Mouse (Mus musculus): ENCODE results near the gene Usp29.

The Usp29 gene

GRCm38 (mm10) chr7:6730241-6730640, at the start of gene Usp29, which contains the start of gene Peg3:
Gene Usp29 (plus strand): TSS chr7:6730578.
Gene Peg3 (minus strand): TSS chr7:6730431.
- DNase-seq, result peak; percentile 87

DNA sequence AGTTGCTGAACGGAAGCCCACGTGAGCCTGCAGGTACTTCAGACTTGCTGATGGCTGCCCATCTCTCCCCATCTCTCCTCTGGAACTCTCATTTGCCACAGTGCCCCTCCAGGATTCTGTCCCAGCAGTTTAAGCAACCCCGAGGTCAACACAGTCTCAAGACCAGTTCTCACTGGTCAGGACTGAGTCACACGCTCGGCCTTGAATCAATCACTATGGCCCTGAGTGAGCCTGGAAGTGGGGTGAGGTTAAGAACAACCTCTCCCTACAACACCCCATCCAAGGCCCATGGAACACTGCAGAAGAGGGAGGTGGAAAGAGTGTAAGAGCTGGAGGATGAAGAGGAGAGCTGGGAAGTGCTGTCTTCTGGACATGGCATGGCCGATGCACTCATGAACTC, 44.9 kb upstream of the Usp29 start:
- no peak for DNase-seq

DNA sequence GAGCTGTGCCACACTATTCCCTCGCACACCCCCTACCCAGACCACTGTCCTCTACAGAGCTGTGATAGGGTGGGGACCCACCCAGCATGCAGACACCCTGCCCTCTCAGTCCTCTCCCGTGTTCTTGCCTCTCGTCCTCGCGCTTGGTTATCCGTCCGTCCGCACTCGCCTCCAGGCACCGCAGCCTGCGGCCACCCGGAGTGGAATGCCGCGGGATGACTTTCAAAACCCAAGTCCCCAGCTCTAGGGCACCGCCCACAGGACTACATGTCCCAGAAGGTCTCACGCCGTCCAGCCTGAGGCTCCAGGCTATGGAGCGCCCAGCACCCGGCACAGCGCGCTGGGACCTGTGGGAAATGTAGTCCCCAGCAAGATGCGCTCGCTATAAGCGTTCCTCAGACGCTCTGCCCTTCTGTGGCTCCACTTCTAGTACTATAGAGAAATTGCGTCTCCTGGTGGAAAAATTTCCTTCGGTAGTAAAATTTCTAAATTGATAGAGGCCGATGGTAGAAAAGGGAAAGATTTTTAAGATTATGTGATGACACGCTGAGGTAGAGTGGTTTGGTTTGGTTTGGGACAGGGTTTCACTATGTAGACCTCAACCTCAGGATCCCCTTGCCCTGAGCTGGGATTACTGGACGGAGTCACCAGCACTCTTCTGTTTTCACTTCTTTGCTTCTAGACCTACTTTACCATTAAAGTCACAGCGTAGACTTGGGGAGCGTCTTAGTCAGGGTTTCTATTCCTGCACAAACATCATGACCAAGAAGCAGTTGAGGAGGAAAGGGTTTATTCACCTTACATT, 33.9 kb upstream of the Usp29 start, which contains the start of gene Zim1:
Zim1 (minus strand) TSS at position 210 of the 805 bp plus-strand sequence.
- peak; percentile 91 for DNase-seq

GRCm38 (mm10) chr7:6699230-6699629, 31.1 kb upstream of the Usp29 start:
- no peak for DNase-seq

DNA sequence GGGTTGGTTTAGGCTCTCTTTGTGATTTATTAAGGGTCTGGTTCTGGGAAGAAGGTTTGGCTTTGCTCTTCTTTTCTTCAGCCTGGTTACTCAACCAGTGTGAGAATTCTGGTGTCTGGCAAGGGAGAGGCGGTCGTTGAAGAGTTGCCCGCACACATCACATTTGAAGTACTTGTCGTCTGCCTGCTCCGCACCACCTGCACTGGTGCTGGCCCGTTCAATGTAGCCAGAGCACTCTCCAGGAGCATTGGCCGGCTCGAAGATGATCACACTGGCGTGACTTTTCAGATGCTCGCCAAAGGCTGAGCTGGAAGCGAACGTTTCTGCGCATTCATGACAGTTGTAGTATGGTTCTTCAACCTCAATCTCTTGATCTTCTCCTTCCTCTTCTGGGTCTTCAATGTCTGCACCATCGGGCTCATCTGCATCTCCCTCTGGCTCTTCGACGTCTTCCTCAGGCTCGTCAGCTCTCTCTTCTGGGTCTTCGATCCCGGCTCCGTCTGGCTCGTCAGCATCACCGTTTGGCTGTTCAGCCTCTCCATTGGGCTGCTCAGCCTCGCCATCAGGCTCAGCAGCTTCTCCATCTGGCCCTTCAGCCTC, 22.9 kb upstream of the Usp29 start:
- no peak for DNase-seq

DNA sequence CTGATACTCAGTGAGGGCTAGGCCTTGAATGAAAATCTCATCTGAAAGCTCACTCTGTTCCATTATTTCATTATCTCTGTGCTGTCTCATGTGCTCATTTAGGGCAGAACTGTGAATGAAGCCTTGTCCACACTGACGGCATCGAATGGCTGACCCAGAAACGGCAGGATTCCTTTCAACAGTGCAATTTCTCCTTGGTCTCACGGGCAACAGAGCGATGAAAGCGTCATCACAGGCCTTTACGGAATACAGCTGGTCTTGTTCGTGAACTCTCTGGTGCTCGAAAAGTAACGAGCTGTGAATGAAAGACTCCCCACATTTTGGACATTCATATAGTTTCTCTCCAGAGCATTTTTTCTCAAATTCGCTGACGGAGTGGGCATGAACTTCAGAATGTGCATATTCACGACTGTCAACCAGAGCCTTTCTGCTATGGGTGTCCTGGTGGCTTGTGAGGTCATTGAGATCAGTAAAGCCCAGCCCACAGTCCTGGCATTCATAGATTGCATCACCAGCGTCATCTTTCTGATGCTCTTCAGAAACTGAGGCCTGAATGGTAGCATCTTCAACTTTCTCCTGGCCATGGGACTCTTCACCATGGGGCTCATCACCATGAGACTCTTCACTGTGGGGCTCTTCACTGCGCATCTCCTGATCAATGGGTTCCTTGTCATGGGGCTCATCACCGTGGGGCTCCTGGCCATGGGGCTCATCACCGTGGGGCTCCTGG, 21.8 kb upstream of the Usp29 start:
- DNase-seq, result no peak

DNA sequence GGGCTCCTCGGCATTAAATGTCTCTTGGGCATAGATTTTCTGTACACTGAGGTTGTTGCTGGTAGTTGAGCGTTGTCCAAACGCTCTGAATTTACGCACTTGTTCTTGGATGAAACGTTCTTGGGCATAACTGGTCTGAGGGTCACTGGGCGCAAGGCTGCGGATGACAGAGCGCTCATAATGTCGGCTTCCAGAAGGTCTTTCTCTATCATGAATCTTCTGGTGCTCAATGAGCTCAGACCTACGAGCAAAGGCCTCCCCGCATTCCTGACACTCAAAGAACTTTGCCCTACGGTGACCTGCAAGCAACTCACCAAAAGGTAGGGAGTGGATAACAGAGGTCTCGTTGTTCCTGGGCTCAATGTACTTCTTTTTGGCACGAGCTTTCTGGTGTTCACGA, 21.0 kb upstream of the Usp29 start:
- DNase-seq, result no peak

GRCm38 (mm10) chr7:6727351-6728121, 2.8 kb upstream of the Usp29 start:
- peak; percentile 91 for DNase-seq

- peak; percentile 95 for DNase-seq
These were observed 2.0 kb upstream of the Usp29 start for GRCm38 (mm10) chr7:6728263-6728931.

GRCm38 (mm10) chr7:6729061-6729817, 1.1 kb upstream of the Usp29 start:
- peak; percentile 97 for DNase-seq

DNA sequence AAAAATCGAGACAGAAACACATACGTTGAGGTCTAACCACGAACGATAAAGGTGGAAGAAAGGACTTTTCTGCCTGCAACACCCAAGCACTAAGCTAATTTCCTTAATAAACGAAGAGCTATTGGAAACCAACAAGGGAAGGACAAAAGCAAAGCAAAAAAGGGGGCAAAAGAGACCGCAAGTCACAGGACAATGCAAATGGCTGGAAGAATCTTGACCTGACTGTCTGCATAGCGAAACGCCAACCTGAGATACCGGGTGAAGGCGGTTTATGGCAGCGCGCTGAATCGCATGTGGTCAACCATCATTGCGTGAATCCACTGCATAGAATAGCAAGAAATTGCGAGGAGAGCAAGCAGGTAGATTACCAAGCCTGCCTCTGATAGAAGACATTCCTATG, 423 bp downstream of the Usp29 start:
- no peak for DNase-seq

DNA sequence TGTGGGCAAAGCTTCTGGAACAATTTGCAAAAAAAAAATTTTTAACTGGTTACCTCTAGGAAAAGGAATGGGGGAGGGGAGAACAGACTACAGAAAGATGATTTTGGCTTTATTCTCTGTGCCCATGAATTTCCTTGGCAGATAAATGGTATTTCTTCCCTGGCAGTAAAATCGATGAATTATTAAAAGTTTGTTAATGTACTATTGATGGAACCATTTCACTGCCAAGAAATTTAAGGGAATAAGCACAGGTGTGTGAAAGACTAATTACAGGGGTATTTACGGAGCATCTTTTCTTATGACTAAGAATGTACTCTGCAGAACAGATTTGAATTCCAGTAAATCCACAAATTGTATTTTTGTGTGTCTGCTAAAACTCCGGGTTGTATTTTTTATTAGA, 995 bp downstream of the Usp29 start:
- DNase-seq, result no peak

DNA sequence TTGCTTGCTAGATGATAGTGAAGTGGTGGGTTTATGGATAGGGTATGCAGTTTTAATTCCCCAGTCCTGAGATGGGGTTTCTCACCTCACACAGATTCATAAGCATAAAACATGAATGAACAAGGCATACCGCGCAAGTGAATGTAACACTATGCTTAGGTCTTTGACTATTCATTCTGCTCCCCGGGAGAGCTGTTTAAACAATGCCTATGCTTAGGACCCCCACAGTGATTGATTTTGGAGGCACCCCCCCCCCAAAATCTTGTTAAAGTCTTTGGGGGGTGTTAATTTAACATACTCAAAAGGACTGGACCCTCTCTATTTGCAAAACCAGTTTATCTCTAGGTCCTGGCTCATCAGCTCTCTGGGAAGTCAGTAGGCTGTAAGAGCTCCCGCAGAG, 1.6 kb downstream of the Usp29 start:
- no peak for DNase-seq

DNA sequence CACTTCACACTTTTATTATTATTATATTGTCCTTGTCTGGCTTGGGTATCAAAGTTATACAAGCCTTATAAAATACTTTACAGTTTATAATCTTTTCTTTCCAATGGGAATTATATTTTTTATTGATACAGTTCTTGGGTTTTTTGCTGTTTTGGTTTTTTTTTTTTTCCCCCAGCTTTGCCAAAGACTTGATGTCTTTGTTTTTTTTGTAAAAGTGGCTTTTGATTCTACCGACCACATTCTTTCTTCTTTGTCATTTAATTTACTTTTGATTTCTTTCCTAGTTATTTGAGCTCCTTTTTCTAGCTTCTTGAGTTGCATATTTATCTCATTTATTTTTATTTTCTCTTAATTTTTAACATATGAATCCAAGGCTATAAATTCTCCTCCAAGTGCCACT, 5.7 kb downstream of the Usp29 start:
- no peak for DNase-seq

- no peak for DNase-seq
These were observed 14.0 kb downstream of the Usp29 start for GRCm38 (mm10) chr7:6744281-6744904.

DNA sequence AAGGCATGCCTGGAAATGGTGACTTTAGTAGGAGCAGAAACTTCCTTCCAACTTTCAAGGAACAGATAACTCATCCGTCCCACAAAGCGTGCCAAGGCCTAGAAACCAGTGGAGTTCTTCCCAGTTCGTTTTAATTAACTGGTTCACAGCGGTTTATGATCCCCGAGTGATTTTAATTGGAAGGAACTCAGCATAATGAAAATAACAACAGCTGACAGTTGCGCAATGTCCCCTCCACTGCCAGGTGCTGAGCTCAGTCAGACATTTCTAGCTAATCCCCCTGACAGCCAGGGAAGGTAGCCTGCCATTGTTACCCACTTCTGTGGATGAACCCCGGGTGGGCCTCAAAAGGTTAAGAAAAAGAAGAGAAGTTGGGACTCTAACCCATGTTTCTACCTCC, 18.8 kb downstream of the Usp29 start:
- DNase-seq, result peak; percentile 66

DNA sequence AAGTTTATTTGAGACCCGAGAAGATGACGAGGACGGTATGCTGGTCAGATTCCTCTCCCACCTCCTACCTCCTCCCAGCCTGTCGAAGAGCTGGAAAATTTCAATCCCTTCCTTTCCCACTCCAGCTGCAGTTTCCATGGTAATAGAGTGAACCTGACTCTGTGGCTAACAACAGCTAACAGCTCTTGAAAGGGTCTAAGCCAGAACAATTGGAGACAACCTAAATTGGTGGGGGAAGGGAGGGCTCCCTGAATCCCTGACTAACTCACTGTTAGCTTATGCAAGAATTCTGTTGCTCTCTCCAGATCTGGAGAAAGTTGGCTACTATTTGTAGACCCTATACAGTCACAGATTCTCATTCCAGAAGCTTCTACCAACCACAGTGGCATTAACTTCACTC, 23.1 kb downstream of the Usp29 start:
- DNase-seq, result no peak

DNA sequence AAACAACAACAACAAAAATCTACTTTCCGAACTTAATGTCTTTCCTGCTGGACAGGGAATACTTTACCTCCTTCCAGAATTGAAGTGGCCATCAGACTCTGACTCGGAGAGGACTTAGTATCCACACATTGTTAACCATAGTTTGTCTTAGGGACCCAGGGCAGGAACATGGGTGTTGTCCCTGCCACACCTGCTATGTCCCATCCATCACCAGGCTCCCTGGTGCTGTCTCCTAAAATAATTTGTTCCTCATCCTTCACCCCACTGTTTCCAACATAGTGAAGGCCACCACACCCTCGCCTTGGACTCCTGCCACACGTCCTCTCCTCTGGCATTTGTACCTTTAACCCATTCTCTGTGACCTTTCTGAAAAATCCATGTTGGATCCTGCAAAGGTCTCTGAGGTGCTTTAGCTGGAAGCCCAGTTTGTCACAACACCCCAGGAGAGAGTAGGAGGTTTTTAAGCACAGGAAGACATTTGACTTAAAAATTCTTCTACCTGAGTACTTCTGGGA, 26.5 kb downstream of the Usp29 start:
- no peak for DNase-seq

GRCm38 (mm10) chr7:6759698-6760097, 29.3 kb downstream of the Usp29 start:
- DNase-seq, result no peak

DNA sequence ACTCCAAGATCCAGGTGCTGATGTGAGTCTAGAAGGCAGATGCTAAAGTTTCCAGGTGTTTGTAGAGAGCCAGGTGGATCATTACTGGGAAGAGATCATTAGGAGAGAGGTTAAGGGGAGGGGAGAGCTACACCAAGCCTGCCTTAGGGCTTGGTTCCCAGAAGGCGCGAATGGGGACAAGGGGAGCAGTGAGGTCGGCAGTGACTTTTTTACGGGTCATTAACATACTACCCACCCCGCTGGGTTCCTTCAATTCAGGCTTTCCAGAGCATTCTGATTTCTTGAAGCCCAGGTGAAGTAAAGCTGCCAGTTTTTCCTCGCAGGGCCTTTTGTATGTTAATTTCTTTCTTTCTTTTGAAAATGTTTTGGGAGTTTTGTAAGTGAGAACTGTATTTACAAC, 29.8 kb downstream of the Usp29 start:
- no peak for DNase-seq

GRCm38 (mm10) chr7:6765240-6765639, 34.9 kb downstream of the Usp29 start:
- DNase-seq, result no peak
